Mouse (Mus musculus) kidney, postnatal 10 days (tissue): ENCODE data around the gene Zfp366.
A peak's percentile ranks its signal among the peaks of the same experiment; 100 is the strongest.

ENCODE experiments used
- DNase-seq: peaks from one replicate; pipeline ENCODE4 v3.0.0; 2021; ENCODE audit warnings: mixed read lengths

Gene Zfp366

GRCm38 (mm10) chr13:99187456-99187855 is 2.8 kb downstream of the Zfp366 start:
- no peak for DNase-seq

DNA sequence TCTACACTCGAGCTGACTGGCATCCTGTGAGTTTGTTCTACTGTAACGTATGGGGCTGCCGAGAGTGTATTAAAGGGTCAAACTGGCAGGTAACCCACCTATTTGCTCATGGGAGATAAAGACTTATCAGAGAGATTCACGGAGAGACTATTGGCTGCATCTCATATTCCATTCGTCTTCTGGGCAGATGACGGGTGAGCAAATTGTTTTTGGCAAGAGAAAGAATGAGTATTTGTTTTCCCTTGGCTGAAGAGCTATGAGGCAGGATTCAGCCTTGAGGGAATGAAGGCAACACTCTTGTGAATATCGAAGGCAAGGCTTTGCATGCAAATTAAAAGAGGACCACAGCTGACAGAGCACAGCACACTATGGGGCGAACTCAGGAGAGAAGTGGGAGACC is 4.0 kb downstream of the Zfp366 start:
- no peak for DNase-seq

DNA sequence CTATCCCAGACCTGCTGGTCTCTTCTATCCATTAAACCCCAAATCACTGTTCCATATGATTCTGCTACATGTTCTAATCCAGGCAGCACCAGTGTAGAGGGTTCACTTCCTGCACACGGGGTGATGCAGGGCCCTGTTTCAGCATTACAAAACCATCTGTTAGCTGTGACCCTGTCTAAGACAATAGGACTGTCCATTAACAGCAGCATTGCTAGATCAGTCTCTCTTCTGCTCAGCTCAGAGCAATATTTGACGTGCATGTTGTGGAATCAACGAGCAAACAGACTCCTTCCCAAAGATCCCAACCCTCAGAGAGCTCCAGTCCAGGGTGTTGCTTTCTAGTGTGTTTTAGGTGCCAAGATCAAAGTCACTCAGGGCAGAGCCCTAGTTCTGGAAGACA is 5.0 kb downstream of the Zfp366 start:
- DNase-seq = no peak

DNA sequence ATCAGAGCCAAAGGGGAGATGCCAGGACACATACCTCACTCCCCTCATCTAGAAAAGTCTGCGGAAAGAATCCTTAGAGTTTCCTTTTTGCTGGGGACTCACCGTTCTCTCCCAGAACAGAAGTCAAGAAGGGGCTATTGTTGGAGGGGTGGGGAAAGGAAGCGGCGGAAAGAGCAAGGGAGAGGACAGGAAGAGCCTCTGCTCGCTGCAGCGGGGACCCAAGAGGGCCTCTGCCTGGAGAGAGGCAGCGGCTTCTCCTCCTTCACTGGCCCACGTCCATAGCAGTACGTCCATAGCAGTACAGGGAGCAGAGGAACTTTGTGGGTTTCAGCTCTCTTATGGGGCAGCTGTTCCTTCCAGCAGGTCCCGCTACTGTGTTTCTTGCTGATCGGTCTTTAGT is 5.8 kb downstream of the Zfp366 start:
- peak; percentile 64 for DNase-seq

- DNase-seq = no peak
Observed at GRCm38 (mm10) chr13:99191063-99191462, 6.4 kb downstream of the Zfp366 start.

DNA sequence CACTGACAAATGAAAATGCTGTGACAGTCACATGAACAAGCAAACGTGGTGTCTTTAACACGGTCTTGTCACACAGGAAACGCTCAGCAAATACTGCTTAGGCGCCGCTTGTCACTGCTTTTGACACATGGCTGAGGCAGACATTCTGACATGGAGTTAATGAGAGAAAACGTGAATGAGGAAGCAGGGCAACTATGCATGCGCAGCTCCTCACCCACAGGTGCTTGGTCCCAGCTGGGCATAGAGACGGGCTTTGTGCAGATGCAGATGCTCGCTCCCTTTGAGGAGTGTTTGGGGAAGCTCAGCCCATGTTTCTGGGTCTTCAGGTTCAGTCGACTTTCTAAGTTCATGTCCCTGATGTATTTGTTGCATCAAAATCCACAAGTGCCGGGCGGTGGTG is 11.7 kb downstream of the Zfp366 start:
- DNase-seq = no peak

DNA sequence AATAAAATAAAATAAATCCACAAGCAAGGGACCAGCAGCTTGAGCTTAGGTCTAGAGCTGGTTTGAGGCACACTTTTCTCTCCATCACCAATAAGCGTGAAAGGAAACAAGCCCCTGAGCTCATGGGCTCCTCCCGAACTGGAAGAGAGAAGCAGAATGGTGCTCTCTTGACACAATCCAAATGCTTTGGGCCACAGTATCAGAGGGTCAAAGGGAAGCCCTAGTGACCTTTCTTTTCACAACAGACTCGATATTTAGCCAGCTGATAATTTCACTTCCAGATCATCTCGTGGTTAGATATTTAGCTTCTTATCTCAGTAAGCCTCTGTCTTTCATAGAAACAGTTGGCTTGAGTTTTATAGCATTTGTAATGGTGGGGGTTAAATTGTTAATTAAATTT is 12.2 kb downstream of the Zfp366 start:
- peak; percentile 56 for DNase-seq

DNA sequence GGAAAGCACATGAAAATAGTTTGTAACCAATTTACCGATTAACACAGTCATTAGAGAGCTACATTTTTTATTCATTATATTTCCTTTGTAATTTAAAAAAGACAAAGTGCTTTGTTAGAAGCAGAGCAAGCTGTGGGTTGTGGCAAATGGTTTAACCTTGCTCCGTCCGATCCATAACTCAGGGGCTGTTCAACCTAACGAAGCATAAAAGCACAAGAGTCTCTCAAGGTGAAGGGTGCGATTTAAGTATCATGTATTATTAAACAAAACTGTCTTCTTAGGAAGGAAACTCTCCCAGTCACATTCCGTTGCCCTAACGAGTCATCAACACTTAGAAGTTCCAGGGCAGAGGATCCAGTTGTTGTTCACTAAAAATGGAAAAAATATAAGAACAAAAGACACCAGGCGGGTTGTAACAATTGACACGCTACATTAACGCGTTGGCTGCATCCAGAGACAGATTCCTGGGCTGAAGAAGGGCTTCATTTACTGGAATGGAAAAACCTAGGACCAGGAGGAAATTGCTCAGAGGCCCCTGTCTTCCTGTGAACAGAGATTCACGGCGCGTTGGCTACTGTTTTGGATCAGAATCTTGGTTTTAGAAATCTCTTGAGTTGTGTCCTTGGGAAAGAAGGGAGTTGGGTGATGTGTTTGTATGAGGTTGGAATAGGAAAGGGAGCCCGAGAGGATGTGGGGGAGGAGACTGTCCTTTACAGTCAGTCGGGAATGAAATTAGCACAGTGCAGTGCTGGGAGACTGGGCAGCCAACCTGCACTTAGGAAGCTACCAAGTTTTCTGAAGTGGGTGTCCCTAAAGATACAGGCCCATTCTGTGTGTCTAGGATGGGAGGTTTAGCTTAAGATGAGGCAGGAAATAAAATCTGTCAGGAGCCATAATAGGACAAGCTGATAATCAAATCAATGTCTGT is 17.3 kb downstream of the Zfp366 start:
- DNase-seq = peak; percentile 36

DNA sequence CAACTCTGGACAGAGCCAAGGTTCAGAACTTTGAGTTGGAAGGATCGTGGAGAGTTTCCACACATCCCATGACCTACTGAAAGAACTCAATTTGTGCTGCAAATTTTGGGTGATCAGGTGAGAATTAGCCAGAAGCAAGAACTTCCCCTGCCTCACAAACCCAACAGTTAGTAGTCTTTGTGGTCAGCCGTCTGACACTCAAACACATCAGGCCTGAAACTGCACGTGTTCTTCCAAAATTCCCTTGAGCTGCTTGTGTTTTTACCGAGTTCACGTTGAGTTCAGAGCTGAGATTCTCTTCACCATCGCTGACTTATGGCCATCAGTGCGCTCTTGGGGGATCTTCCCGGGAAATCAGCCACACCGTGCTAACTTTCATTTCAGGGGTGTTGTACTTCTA is 22.6 kb downstream of the Zfp366 start:
- no peak for DNase-seq

DNA sequence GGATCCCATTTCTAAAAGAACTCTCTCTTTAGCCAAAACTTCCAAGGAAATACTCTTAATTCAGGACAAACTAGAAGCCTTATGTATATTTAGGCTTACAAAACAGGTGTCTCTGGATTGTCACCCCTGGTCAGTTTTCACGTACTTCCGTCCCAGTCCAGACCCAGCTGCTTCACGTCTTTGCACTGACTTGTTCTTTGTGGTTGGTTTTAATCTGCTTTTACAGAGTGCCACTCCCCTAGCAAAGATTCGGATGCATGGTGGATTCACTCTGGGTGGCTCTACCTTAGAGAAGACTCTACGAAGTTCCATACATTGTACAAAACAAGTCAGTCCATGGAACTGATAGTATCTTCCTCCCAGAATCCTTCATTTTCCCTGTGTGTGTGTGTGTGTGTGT is 25.2 kb downstream of the Zfp366 start:
- no peak for DNase-seq

DNA sequence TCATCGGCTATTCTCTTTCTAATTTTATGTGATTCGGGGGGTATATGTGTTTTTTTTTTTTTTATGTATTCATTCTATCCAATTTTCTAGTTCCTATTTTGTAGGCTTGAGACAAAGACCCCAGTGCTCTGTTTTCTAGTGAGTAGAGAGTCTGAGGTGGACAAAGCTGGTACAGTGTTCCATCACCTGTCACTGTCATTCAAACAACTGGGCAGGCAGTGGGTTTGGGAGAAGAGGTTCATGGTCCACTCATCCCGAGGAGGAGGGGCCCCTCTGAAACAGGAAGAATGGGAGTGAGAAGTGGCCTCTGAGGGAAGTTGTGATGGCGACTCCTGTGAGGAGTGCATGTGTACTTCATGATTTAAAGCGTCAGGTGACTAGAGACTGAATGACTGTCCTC is 26.2 kb downstream of the Zfp366 start:
- no peak for DNase-seq

- DNase-seq = no peak
Observed at GRCm38 (mm10) chr13:99212976-99213375, 28.4 kb downstream of the Zfp366 start.

DNA sequence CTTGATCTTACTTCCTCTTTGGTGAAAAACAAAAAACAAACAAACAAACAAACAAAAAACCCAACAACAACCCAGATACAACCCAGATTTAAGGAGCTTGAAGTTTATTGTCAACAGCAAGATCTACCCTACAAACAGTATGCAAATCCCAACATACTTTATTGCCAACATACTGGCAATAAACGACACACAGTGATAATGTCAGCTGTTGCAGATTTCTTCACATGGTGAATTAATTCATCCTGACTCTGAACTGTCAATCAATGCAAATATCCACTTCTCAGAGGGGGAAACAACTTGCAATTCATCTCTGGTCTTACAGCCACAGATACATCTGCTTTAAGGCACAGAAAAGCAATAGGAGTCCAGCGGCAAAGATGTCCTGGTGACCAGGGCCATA is 31.4 kb downstream of the Zfp366 start:
- no peak for DNase-seq

DNA sequence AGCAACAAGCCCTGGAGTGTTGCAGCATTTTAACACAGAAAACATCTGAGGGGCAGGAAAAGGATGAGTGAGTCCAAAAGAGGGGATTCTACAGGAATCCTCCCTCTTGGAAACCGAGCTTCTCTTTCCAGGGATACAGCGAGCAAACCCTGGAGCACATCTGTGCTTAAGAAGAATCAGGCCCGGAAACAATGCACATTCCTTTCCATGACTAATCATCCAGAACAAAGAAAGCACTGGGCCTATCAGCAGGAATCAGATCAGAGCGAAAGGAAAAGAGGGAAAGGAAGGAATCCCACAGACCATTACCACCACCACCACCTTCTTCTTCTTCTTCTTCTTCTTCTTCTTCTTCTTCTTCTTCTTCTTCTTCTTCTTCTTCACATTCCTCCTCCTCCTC is 33.4 kb downstream of the Zfp366 start:
- no peak for DNase-seq

DNA sequence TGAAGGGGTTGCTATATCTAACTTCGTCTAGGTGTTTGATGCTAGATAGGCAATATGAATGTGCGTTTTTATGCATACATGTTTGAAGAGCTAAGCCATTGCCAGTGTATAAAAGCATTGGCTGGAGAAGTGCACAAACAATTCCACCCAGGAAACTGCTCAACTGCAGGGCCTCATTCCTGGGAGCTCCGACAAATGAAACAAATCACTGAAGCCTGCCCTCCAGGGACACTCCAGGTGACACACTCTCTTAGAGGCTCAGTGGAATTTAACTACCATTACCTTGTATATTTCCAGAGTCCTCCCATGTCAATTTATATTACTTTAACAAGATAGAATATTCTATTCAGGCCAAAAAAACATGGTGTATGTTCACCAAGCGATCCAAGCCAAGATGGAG is 35.0 kb downstream of the Zfp366 start:
- no peak for DNase-seq

DNA sequence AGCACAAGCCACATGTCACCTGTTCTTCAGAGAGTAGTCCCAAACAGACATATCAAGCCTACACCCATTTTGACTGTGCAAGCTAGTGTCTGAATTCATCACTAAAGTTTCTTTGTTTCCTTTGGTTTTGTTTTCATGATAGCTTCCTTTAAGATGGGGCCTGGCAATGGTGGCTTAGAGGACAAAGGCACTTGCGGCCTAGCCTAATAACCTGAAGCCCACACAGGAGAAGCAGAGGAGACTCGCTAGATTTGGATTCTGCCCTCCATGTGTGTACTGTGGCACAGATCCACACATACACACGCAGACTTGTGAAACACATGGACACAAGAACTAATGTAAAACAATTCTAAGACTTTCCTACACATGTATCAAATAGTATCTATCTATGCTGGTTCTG is 37.4 kb downstream of the Zfp366 start:
- no peak for DNase-seq

GRCm38 (mm10) chr13:99222476-99222875 is 37.9 kb downstream of the Zfp366 start:
- no peak for DNase-seq

DNA sequence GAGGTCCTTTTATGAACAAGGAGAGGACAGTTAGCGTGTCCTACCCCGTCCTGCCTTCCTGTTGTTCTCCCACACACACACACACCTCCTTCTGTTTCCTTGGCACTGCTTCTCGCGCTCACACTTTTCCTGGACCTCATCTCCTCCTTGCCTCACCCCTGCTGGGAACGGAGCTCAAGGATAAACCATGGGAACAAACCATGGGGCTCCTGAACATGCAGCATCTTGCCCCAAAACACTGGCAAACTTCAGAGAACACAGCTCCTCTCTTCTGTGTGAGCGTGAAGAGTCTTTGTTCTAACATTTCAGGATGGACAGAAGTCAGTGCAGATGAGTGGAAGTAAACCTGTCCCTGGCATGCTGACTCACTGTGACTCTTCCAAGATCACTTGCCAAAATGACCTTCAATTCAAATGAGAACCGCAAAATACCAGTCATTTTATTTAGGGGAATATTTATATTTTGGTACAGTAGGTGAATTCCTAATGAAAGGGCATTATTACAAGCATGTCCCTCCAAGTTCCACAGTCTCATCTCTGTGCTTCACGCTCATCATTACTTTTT is 38.8 kb downstream of the Zfp366 start:
- no peak for DNase-seq

DNA sequence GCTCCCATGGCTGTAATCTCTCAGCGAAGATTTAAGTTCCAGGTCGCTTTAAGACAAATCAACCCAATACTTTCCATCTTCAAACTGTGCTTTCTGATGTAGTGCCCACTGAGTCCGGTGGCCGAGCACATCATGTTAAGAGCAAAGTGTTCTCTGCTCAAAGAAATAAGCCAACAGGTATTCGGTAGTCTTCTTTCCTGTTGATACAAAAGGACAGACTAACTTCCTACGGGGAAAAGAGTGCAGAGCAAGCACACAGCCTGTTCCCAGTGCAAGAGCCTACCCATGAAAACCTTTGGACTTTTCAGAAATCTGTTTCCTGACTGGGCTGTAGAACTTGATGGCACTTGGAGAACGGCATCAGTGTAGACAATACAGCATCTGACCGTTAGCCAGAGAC is 39.3 kb downstream of the Zfp366 start:
- DNase-seq = no peak

DNA sequence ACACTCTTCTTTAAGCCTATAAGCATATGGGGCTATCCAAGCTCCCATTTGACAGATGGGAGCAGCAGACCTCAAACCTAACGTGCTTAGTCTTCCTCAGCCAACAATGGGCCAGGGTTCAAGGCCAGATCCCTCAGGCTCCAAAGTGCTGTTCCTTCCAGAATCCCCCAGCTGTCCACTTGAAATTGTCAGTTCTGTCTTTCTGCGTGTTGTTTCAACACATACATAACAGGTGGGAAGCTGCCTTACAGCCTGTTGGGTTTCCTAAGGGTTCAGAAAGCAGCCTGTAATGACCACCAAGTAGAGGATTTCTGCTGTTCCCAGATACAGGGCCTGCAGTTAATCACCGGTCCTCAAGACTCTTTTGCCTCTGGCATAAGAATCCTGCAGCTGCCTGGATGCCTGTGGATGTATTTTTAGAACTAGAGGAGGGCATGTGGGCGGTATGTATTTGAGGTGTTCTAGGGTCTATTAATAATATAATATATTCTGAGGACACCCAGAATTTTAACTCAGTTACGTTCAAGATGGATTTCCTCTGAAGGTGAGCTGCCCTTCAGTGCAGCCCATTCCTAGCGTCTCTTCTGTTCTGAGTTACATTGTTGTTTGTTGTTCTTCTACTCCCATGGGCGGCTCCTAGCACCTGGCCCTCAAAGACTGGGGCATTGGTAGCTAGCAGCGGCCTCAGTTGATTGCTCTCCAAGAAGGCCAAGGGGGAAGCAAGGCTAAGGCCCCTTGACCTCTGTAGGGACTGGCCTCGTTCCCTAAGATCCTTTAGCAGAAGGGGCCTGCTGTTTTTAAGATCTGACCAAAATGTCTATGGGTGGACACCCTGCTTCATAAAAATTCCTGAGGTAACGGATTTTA is 41.0 kb downstream of the Zfp366 start:
- no peak for DNase-seq

- no peak for DNase-seq
Observed at GRCm38 (mm10) chr13:99226809-99227208, 42.2 kb downstream of the Zfp366 start.

- no peak for DNase-seq
Observed at GRCm38 (mm10) chr13:99227456-99228250, 43.0 kb downstream of the Zfp366 start.
